Mouse (Mus musculus) megakaryocyte progenitor cell, adult 5-6 weeks (primary cell): Measurements from ENCODE around the gene Shkbp1. TPM values are rescaled to one million over a fixed set of nuclear protein-coding genes. Genes with fewer than 3 reads are reported as not detected.

Experiments
- ATAC-seq: replicated peaks from 2 replicates; pipeline ENCODE4 v1.8.0; 2016; ENCODE audit warnings: mild to moderate bottlenecking, moderate TSS enrichment, inconsistent platforms; ENCODE audit not compliant: poor library complexity
- total RNA-seq, 2 experiments: library from RNA; stranded (forward) in 1 of 2; stranded (reverse) in 1 of 2; fragments of 157-497, 149-512 nt in 1 of 2; fragments of 200-1000 nt in 1 of 2; gene quantifications; 2 replicates each; pipeline versions ENCODE4 v1.2.3 to v1.2.4; 2015 to 2017

Shkbp1 gene
- total RNA-seq, 2 experiments from 2014 or later = 11.0 to 23.9 TPM

- no peak for ATAC-seq
These were observed 41.4 kb downstream of the Shkbp1 start for GRCm38 (mm10) chr7:27314393-27314792.

GRCm38 (mm10) chr7:27311651-27312284 is 44.1 kb downstream of the Shkbp1 start:
- ATAC-seq = no peak

- no peak for ATAC-seq
These were observed 44.8 kb downstream of the Shkbp1 start for GRCm38 (mm10) chr7:27310996-27311535.

- peak; percentile 75 for ATAC-seq
These were observed 45.5 kb downstream of the Shkbp1 start for GRCm38 (mm10) chr7:27310306-27310705.

GRCm38 (mm10) chr7:27309832-27310231 is 46.0 kb downstream of the Shkbp1 start:
- no peak for ATAC-seq

GRCm38 (mm10) chr7:27308821-27309549 is 46.8 kb downstream of the Shkbp1 start:
- no peak for ATAC-seq

- ATAC-seq = peak; percentile 47
These were observed 48.3 kb downstream of the Shkbp1 start for GRCm38 (mm10) chr7:27307551-27307950.

- peak; percentile 43 for ATAC-seq
These were observed 49.4 kb downstream of the Shkbp1 start for GRCm38 (mm10) chr7:27306161-27307160.

GRCm38 (mm10) chr7:27305091-27305730 is 50.6 kb downstream of the Shkbp1 start:
- ATAC-seq = no peak

- peak; percentile 94 for ATAC-seq
These were observed 53.6 kb downstream of the Shkbp1 start for GRCm38 (mm10) chr7:27302172-27302571.

GRCm38 (mm10) chr7:27300801-27301200 is 55.0 kb downstream of the Shkbp1 start:
- no peak for ATAC-seq

- no peak for ATAC-seq
These were observed 55.5 kb downstream of the Shkbp1 start for GRCm38 (mm10) chr7:27300351-27300750.

GRCm38 (mm10) chr7:27298816-27299215 is 57.0 kb downstream of the Shkbp1 start:
- no peak for ATAC-seq

- ATAC-seq = no peak
These were observed 57.7 kb downstream of the Shkbp1 start for GRCm38 (mm10) chr7:27298033-27298610.

- ATAC-seq = no peak
These were observed 59.3 kb downstream of the Shkbp1 start for GRCm38 (mm10) chr7:27296518-27296917.

GRCm38 (mm10) chr7:27295956-27296355 is 59.9 kb downstream of the Shkbp1 start:
- no peak for ATAC-seq
